Mouse (Mus musculus) liver, embryonic 14.5 days (tissue): ENCODE data around the gene Dennd5a.

Experiments used
- CTCF ChIP-seq: IDR thresholded peaks from 2 replicates; pipeline ENCODE4 v1.5.1; 2016; ENCODE audit warnings: antibody characterized with exemption, low read depth, control low read depth
- EP300 ChIP-seq: IDR thresholded peaks from 2 replicates; pipeline ENCODE4 v1.6.1; 2016; ENCODE audit warnings: antibody characterized with exemption, low read depth

- no peak for TF ChIP-seq CTCF
- no peak for TF ChIP-seq EP300
Observed at GRCm38 (mm10) chr7:109928365-109928764, 31.9 kb downstream of the Dennd5a start.
